Mouse (Mus musculus) forebrain, embryonic 15.5 days (tissue): Measurements from ENCODE around the gene Dnal4. TPM values are rescaled to one million over a fixed set of nuclear protein-coding genes. Genes with fewer than 3 reads are reported as not detected.

Experiments used
- ATAC-seq: fragments of 200-750 bp; cut with Nextera tagmentation; replicated peaks from 2 replicates; pipeline ENCODE4 v1.8.0; 2017; ENCODE audit warnings: mild to moderate bottlenecking, moderate TSS enrichment, moderate library complexity
- H3K27ac ChIP-seq: fragments of 300-500 bp; sonication (generic); replicated peaks from 2 replicates; pipeline ENCODE4 v1.5.1; 2015; ENCODE audit warnings: mild to moderate bottlenecking, inconsistent platforms
- H3K27me3 ChIP-seq: fragments of 300-500 bp; sonication (generic); 2 replicates; pipeline ENCODE4 v1.6.1; 2015; ENCODE audit warnings: inconsistent platforms
- H3K36me3 ChIP-seq: fragments of 300-500 bp; sonication (generic); 2 replicates; pipeline ENCODE4 v1.6.1; 2015; ENCODE audit warnings: mild to moderate bottlenecking, inconsistent platforms
- H3K4me1 ChIP-seq: fragments of 300-500 bp; sonication (generic); 2 replicates; pipeline ENCODE4 v1.6.1; 2015; ENCODE audit warnings: inconsistent platforms
- H3K4me2 ChIP-seq: fragments of 300-500 bp; sonication (generic); replicated peaks from 2 replicates; pipeline ENCODE4 v1.6.1; 2015; ENCODE audit warnings: mild to moderate bottlenecking, inconsistent platforms
- H3K4me3 ChIP-seq: fragments of 300-500 bp; sonication (generic); 2 replicates; pipeline ENCODE4 v1.5.1; 2015; ENCODE audit warnings: mild to moderate bottlenecking, inconsistent platforms
- H3K9ac ChIP-seq: fragments of 300-500 bp; sonication (generic); replicated peaks from 2 replicates; pipeline ENCODE4 v1.6.1; 2015; ENCODE audit warnings: mild to moderate bottlenecking, inconsistent platforms
- H3K9me3 ChIP-seq: fragments of 300-500 bp; sonication (generic); 2 replicates; pipeline ENCODE4 v1.6.1; 2016; ENCODE audit warnings: inconsistent platforms
- WGBS: fragments of 180-500 bp; shearing (Covaris S2); methylation state at CpG from one replicate; pipeline ENCODE4 v1.1.7; 2015; ENCODE audit warnings: mixed read lengths; 5-methylcytosine and 5-hydroxymethylcytosine counted together
- polyA plus RNA-seq: library from polyadenylated mRNA; unstranded; fragments of >200 nt; fragmentation: Nextera tagmentation; extraction: Ambion mirVana; gene quantifications from 2 replicates; pipeline ENCODE4 v1.2.1, GENCODE M21; 2015

Gene Dnal4
- polyA plus RNA-seq, 1 experiment from 2014 or later = 99.9 TPM

DNA sequence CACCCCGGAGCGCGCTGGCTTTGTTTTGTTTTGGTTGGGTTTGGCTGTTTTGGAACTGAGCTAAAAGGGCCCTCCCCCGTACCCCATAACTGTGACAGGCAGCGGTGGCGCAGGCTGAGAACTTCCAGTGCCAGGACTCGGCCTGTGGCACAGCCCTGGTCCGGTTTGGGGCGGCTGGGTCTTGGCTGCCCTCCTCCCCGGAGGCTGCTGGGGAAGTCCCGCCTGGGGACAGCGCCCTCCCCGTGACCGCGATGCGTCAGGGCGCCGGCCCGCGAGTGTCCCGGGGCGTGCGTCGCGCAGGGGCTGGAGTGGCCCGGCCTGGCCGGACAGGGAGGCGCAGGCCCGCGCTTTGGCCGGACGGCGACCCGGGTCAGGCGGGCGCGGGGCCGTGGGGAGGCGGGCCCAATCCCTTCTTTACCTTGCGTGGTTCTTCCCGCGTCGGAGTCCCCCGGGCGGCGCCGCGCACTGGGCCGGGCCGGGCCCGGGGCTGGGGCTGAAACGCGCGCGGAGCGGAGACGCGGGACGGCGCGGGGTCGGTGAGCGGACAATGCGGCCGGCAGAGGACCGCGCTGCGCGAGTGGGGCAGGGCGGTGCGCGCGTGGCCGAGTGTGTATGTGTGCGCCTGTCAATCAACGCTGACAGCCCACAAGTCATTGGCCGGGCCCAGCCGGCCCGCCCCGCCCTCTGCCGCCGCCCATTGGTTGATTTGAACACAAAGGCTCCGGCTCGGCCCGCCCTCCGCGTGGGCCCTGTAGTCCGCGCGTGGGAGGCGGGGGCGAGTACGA lies 35.5 kb downstream of the Dnal4 start, which contains the start of gene Sun2:
Sun2 (minus strand) TSS at position 616 of the 785 bp plus-strand sequence.
- peaks cover 36% of the 10 kb centered on the region for H3K4me1 ChIP-seq
- peak within 1 kb of the TSS; percentile 81 for H3K4me3 ChIP-seq
- H3K4me2 ChIP-seq = peak within 1 kb of the TSS; percentile 60
- H3K27ac ChIP-seq = peak within 1 kb of the TSS; percentile 66
- ATAC-seq = peak; percentile 95
- no peaks in the 10 kb centered on the region for H3K9me3 ChIP-seq
- peak within 1 kb of the TSS; percentile 87 for H3K9ac ChIP-seq
- WGBS = under 1% methylated on average over 76 of the region's 93 CpGs
- H3K36me3 ChIP-seq = peaks cover 26% of the 10 kb centered on the region
- no peaks in the 10 kb centered on the region for H3K27me3 ChIP-seq

- Histone ChIP-seq H3K4me2 (peak overlapping the region; percentile 60), H3K4me1 (peaks cover 36% of the 10 kb centered on the region), H3K9ac (peak overlapping the region; percentile 87), H3K4me3 (peak overlapping the region; percentile 81), H3K27ac (peak overlapping the region; percentile 66), H3K27me3 (no peaks in the 10 kb centered on the region), H3K36me3 (peaks cover 34% of the 10 kb centered on the region), H3K9me3 (no peaks in the 10 kb centered on the region)
- 30% methylated on average over 14 of the region's 14 CpGs for WGBS
- ATAC-seq = no peak
Observed at GRCm38 (mm10) chr15:79741173-79741858, 36.3 kb downstream of the Dnal4 start.

GRCm38 (mm10) chr15:79740739-79741138 lies 36.9 kb downstream of the Dnal4 start:
- WGBS = 86% methylated on average over 3 of the region's 3 CpGs
- H3K27ac ChIP-seq = no peak overlapping the region
- H3K4me3 ChIP-seq = peak overlapping the region; percentile 81
- no peak overlapping the region for H3K9ac ChIP-seq
- no peak for ATAC-seq
- H3K4me2 ChIP-seq = peak overlapping the region; percentile 60
- no peaks in the 10 kb centered on the region for H3K27me3 ChIP-seq
- peaks cover 39% of the 10 kb centered on the region for H3K36me3 ChIP-seq
- peaks cover 36% of the 10 kb centered on the region for H3K4me1 ChIP-seq
- H3K9me3 ChIP-seq = no peaks in the 10 kb centered on the region

GRCm38 (mm10) chr15:79734311-79734710 lies 43.3 kb downstream of the Dnal4 start:
- ATAC-seq = no peak
- H3K36me3 ChIP-seq = peaks cover 82% of the 10 kb centered on the region

DNA sequence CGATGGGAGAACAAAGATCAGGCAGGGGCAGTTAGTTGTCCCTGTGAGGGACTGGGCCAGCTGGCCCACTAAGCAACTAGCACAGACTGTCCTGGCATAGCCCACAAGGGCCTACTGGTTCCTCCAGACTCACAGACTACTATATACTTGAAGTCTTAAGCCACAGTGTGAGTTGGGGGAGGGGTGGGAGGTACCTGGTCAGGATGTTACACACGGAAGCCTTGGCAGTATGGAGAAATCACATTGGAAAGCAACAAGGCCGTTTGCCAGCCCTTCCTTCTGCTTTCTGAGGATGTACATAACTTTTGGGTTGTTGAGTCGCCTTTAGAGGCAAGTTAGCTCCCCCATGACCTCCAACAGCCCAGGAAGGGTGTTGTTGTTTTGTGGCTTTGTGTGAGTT lies 44.0 kb downstream of the Dnal4 start:
- WGBS = 85% methylated on average over 4 of the region's 4 CpGs

More at GRCm38 (mm10) chr15:79734311-79734710, 43.3 kb downstream of the Dnal4 start:
- Histone ChIP-seq H3K4me2 (no peak overlapping the region), H3K27ac (no peak overlapping the region), H3K4me1 (peaks cover 8% of the 10 kb centered on the region; the same call in 1 of the 2 replicates), H3K9ac (no peak overlapping the region), H3K4me3 (no peak overlapping the region), H3K27me3 (no peaks in the 10 kb centered on the region), H3K9me3 (no peaks in the 10 kb centered on the region)
- 92% methylated on average over 8 of the region's 8 CpGs for WGBS

DNA sequence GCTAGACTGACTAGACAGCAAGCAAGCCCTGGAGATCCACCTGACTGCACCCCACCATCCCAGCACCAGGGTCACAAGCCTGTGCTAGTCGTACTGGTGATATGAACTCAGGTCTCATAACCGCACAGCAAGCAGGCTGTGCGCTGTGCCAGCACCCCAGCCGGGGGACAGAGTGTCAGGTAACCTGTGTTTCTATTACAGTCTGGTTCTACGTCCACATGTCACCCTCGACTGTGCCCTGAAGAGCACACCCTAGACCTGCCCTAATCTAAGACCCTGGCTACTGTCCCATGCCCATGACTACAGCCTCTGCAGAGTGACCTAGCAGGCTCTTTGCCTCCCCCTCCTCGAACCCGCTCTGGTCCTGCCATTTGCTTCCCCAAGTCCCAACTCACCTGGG lies 44.5 kb downstream of the Dnal4 start:
- Histone ChIP-seq H3K4me2 (no peak overlapping the region), H3K9ac (no peak overlapping the region), H3K4me1 (no peaks in the 10 kb centered on the region), H3K9me3 (no peaks in the 10 kb centered on the region), H3K4me3 (no peak overlapping the region), H3K27ac (no peak overlapping the region), H3K27me3 (no peaks in the 10 kb centered on the region), H3K36me3 (peaks cover 82% of the 10 kb centered on the region)
- ATAC-seq = no peak
- WGBS = 97% methylated on average over 8 of the region's 8 CpGs

More for the DNA sequence above, 44.0 kb downstream of the Dnal4 start:
- Histone ChIP-seq H3K4me3 (no peak overlapping the region), H3K4me1 (peaks cover 4% of the 10 kb centered on the region; the same call in 1 of the 2 replicates), H3K36me3 (peaks cover 82% of the 10 kb centered on the region), H3K9me3 (no peaks in the 10 kb centered on the region), H3K27ac (no peak overlapping the region), H3K27me3 (no peaks in the 10 kb centered on the region), H3K9ac (no peak overlapping the region), H3K4me2 (no peak overlapping the region)
- no peak for ATAC-seq

- H3K27ac ChIP-seq = no peak overlapping the region
- H3K4me2 ChIP-seq = no peak overlapping the region
- ATAC-seq = no peak
- no peaks in the 10 kb centered on the region for H3K9me3 ChIP-seq
- H3K9ac ChIP-seq = no peak overlapping the region
- H3K4me3 ChIP-seq = no peak overlapping the region
- H3K36me3 ChIP-seq = peaks cover 82% of the 10 kb centered on the region
- H3K4me1 ChIP-seq = no peaks in the 10 kb centered on the region
- WGBS = 64% methylated on average over 7 of the region's 7 CpGs
- H3K27me3 ChIP-seq = no peaks in the 10 kb centered on the region
Observed at GRCm38 (mm10) chr15:79731554-79731953, 46.1 kb downstream of the Dnal4 start.

DNA sequence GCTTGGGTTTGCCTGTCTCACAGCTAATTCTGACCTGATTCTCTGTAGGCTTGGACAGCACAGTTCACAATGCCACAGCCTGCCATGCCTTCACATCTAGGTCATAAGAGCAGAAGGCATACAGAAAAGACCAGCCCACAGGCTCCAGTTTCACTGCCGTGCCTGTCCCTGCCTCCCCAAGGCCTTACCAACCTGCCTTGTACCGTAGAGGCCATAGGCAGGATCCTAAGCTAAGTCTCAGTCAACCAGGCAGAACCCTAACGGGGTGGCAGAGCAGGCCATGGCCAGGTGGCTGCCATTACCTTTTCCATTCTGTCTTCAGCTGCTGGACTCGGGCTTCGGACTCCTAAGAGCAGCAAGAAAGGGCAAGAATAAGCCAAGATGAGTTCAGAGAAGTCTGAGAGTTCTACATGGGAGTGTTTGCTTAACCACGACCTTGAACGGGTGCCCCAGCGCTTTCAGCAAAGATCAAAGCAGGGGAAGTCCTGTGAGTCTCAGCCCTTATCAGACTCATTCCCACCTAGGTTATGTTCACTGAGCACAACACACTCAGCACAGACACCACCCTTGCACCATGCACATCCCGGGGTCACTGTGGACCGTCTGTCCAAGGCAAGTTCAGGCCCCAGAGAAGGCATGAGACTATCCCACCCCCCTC lies 48.8 kb downstream of the Dnal4 start:
- Histone ChIP-seq H3K36me3 (peaks cover 80% of the 10 kb centered on the region), H3K4me2 (no peak overlapping the region), H3K4me1 (no peaks in the 10 kb centered on the region), H3K9me3 (no peaks in the 10 kb centered on the region), H3K27ac (no peak overlapping the region), H3K4me3 (no peak overlapping the region), H3K9ac (no peak overlapping the region), H3K27me3 (no peaks in the 10 kb centered on the region)
- WGBS = 90% methylated on average over 10 of the region's 10 CpGs
- no peak for ATAC-seq

DNA sequence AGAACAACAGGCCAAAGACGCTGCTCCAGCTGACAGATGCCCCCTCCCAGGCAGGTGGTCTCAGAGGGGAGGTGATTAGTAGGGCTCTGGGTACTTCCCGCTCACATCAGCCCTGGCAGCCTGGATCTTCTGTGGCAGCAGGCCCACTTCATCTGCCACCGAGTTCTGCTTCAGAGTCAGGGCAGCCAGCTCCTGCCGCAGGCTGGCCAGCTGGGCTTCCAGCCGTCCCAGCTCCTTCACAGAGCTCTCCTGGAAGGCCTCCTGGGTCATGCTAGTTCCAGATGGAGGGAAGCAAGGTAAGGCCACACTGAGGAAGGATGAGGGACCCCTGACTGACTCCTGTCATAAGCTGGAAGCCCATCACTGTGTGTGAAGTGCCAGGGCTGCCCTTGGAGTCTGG lies 49.3 kb downstream of the Dnal4 start:
- Histone ChIP-seq H3K9me3 (no peaks in the 10 kb centered on the region), H3K36me3 (peaks cover 75% of the 10 kb centered on the region), H3K9ac (no peak overlapping the region), H3K4me1 (no peaks in the 10 kb centered on the region), H3K4me3 (no peak overlapping the region), H3K27ac (no peak overlapping the region), H3K4me2 (no peak overlapping the region), H3K27me3 (no peaks in the 10 kb centered on the region)
- no peak for ATAC-seq
- 52% methylated on average over 5 of the region's 5 CpGs for WGBS

- Histone ChIP-seq H3K4me3 (no peak overlapping the region), H3K9ac (no peak overlapping the region), H3K36me3 (peaks cover 70% of the 10 kb centered on the region), H3K4me1 (no peaks in the 10 kb centered on the region), H3K4me2 (no peak overlapping the region), H3K9me3 (no peaks in the 10 kb centered on the region), H3K27me3 (no peaks in the 10 kb centered on the region), H3K27ac (no peak overlapping the region)
- 72% methylated on average over 6 of the region's 6 CpGs for WGBS
- ATAC-seq = no peak
Observed at GRCm38 (mm10) chr15:79727840-79728239, 49.8 kb downstream of the Dnal4 start.

DNA sequence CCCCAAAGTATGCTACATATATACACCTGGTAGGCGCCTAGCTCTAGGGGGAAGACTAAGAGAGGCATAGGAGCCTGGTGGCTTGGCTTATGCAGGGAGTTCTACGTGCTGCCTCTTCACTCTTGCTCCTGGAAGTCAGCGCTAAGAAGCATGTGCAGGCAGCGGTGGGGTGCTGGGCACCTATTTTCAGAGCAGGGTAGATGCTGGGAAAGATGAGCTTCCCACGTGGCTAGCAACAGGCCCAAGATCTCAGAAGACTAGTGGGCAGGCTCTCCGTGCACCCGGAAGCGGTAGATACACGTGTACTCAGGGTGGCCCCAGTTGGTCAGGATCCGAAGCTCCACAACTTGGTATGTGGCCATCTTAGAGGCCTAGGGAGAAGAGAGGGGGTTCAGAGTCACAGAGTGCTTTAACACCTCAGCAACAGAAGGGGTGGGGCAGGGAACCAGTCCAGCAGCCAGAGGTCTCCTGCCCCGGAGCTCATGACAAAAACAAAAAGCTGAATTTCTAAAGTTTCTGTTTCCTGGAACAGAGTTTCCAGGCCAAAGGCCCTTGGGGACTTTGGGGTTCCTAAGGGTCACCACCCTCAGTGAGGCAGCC lies 52.4 kb downstream of the Dnal4 start:
- Histone ChIP-seq H3K27me3 (no peaks in the 10 kb centered on the region), H3K4me2 (no peak overlapping the region), H3K36me3 (peaks cover 65% of the 10 kb centered on the region), H3K9ac (no peak overlapping the region), H3K27ac (no peak overlapping the region), H3K9me3 (no peaks in the 10 kb centered on the region), H3K4me1 (no peaks in the 10 kb centered on the region), H3K4me3 (no peak overlapping the region)
- WGBS = 89% methylated on average over 11 of the region's 11 CpGs
- no peak for ATAC-seq
